Comparison of ENCODE assay signal across 8 mouse cellular contexts in the genomic region with DNA sequence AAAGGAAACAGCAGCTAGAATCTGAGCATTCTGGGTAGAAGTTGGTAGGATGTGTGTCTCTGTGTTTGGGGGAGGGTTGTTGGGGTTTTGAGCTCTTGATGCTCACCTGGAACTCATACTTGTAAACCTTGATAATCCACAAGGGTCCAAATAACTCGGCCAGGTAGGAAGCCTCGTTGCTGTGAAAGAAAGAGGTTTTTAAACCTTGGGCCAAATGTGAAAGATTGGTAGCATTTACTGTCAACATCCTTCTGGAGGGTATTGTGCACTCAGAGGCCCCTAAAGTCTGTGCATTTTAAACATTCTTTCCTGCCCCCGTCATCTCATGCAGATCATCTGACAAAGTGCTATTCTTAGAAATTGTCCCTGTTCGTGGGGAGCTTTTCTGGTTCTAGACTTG. TPM values are rescaled to one million over a fixed set of nuclear protein-coding genes. Genes with fewer than 3 reads are reported as not detected.
DNase-seq lines count a peak whose midpoint lies in the region; ATAC-seq and TF ChIP-seq lines count a peak whose summit lies in the region.

A gene (plus strand): TSS at position 301 of the 400 bp plus-strand sequence.

- H3K4me2 ChIP-seq in forebrain, postnatal 0 days (ENCODE audit: low read depth), result no peak within 1 kb of the TSS
- H3K4me2 ChIP-seq in hindbrain, embryonic 15.5 days, result no peak within 1 kb of the TSS

- peaks cover 52% of the 10 kb centered on the region for H3K79me2 ChIP-seq in macrophage (ENCODE audit: inconsistent target)

- no peaks in the 10 kb centered on the region for H3K27me3 ChIP-seq in forebrain, postnatal 0 days (ENCODE audit: insufficient read depth, low read length)
- H3K27me3 ChIP-seq in hindbrain, embryonic 15.5 days, result no peaks in the 10 kb centered on the region

- H3K4me3 ChIP-seq in forebrain, postnatal 0 days (ENCODE audit: low read depth, low read length), result no peak within 1 kb of the TSS
- H3K4me3 ChIP-seq in hindbrain, embryonic 15.5 days, result no peak within 1 kb of the TSS
- H3K4me3 ChIP-seq in macrophage (ENCODE audit: inconsistent target), result no peak within 1 kb of the TSS

- no peak within 1 kb of the TSS for H3K27ac ChIP-seq in forebrain, postnatal 0 days (ENCODE audit: low read depth, low read length)
- no peak within 1 kb of the TSS for H3K27ac ChIP-seq in hindbrain, embryonic 15.5 days (replicated peaks)
- peak within 1 kb of the TSS; percentile 32; the same call in 1 of the 2 replicates for H3K27ac ChIP-seq in macrophage

- peaks cover 20% of the 10 kb centered on the region for H3K36me3 ChIP-seq in forebrain, postnatal 0 days (ENCODE audit: insufficient read depth)
- H3K36me3 ChIP-seq in hindbrain, embryonic 15.5 days, result peaks cover 9% of the 10 kb centered on the region
- H3K36me3 ChIP-seq in macrophage (ENCODE audit: inconsistent target), result peaks cover 14% of the 10 kb centered on the region; the same call in 1 of the 2 replicates

- ATAC-seq in frontal cortex, adult (ENCODE audit: low TSS enrichment), result no peak
- ATAC-seq in forebrain, postnatal 0 days, result no peak
- no peak for ATAC-seq in hindbrain, embryonic 15.5 days (ENCODE audit: low FRiP score, low read depth)

- peaks cover 15% of the 10 kb centered on the region for H3K4me1 ChIP-seq in forebrain, postnatal 0 days (ENCODE audit: insufficient read depth)
- peaks cover 34% of the 10 kb centered on the region for H3K4me1 ChIP-seq in hindbrain, embryonic 15.5 days (replicated peaks)

- H3K9ac ChIP-seq in forebrain, postnatal 0 days, result no peak within 1 kb of the TSS
- H3K9ac ChIP-seq in hindbrain, embryonic 15.5 days, result no peak within 1 kb of the TSS

- 77% methylated on average over 4 of the region's 4 CpGs for WGBS in forebrain, postnatal 0 days
- 80% methylated on average over 4 of the region's 4 CpGs for WGBS in hindbrain, embryonic 15.5 days
- WGBS in macrophage (ENCODE audit: missing documents), result 77% methylated on average over 4 of the region's 4 CpGs

- no peak for TF ChIP-seq CTCF in forebrain, postnatal 0 days (IDR thresholded peaks at IDR 0.05; ENCODE audit: low read depth)

- DNase-seq in frontal cortex, adult 2 months (ENCODE audit: extremely low spot score in 1 of 2, low spot score in 1 of 2), result no peak
- DNase-seq in adrenal gland, adult 2 months, result no peak
- no peak for DNase-seq in forebrain, postnatal 0 days
- no peak for DNase-seq in urinary bladder, postnatal 14 days (ENCODE audit: low spot score)
- no peak for DNase-seq in right cerebral cortex, postnatal 10 days (ENCODE audit: low spot score in 2 of 2)

- H3K9me3 ChIP-seq in forebrain, postnatal 0 days (ENCODE audit: low read length), result no peaks in the 10 kb centered on the region
- no peaks in the 10 kb centered on the region for H3K9me3 ChIP-seq in hindbrain, embryonic 15.5 days

RNA-seq across cellular contexts. Expression of the gene that starts here (rescaled TPM):
- 35.6 and 35.9 TPM in 2 replicates for polyA plus RNA-seq in frontal cortex, adult 2 months (2012; rRNA removed)
- 10 to 100 TPM; 15.7 to 25.5 TPM for total RNA-seq in adrenal gland, adult 2 months (2021)
- polyA plus RNA-seq in adrenal gland, adult 2 months (2012; rRNA removed), result 2.2 and 3.0 TPM in 2 replicates
- total RNA-seq in forebrain, postnatal 0 days (2014; rRNA removed), result 16.8 and 22.0 TPM in 2 replicates
- polyA plus RNA-seq in forebrain, postnatal 0 days (2015; fragmentation: Nextera tagmentation; extraction: Ambion mirVana), result 114 and 121 TPM in 2 replicates
- 110 and 112 TPM in 2 replicates for polyA plus RNA-seq in hindbrain, embryonic 15.5 days (2015; fragmentation: Nextera tagmentation; extraction: Ambion mirVana)
- total RNA-seq in macrophage (2018; cell fraction: chromatin; rRNA removed), result 100 to 1,000 TPM in 2 of 26 experiments, 10 to 100 TPM in 24; 27.9 to 101 (median 70.4) TPM
- 10 to 100 TPM in 2 of 26 experiments, 1 to 10 TPM in 24; 1.1 to 20.3 (median 4.7) TPM for total RNA-seq in macrophage (2018; cell fraction: cytosol; rRNA removed)
- 10 to 100 TPM; 20.7 to 70.6 (median 39.9) TPM for total RNA-seq in macrophage (2018; cell fraction: nucleus; rRNA removed)
- 13.5 to 25.3 TPM (median 20.5 TPM) in 3 replicates for polyA plus RNA-seq in macrophage (2018)
